Mouse (Mus musculus) lung, embryonic 14.5 days (tissue): ENCODE results near the gene Mgrn1. TPM values are rescaled to one million over a fixed set of nuclear protein-coding genes. Genes with fewer than 3 reads are reported as not detected.

Experiments
- ATAC-seq: fragments of 200-750 bp; cut with Nextera tagmentation; 2 replicates; pipeline ENCODE4 v1.8.0; 2017; ENCODE audit warnings: mild to moderate bottlenecking, moderate TSS enrichment, moderate library complexity; ENCODE audit not compliant: insufficient read depth
- DNase-seq: peaks from one replicate; pipeline ENCODE4 v3.0.0-alpha.2; 2015
- H3K27ac ChIP-seq: fragments of 300-500 bp; sonication (generic); 2 replicates; pipeline ENCODE4 v1.5.1; 2014; ENCODE audit warnings: low read depth, mild to moderate bottlenecking, moderate library complexity
- H3K27me3 ChIP-seq: fragments of 300-500 bp; sonication (generic); 2 replicates; pipeline ENCODE4 v1.6.1; 2014; ENCODE audit warnings: low read length, control low read depth; ENCODE audit not compliant: insufficient read depth
- H3K36me3 ChIP-seq: fragments of 300-500 bp; sonication (generic); 2 replicates; pipeline ENCODE4 v1.6.1; 2014; ENCODE audit warnings: control low read depth; ENCODE audit not compliant: insufficient read depth
- H3K4me1 ChIP-seq: fragments of 300-500 bp; sonication (generic); 2 replicates; pipeline ENCODE4 v1.6.1; 2014; ENCODE audit warnings: antibody characterized with exemption, control low read depth; ENCODE audit not compliant: insufficient read depth
- H3K4me2 ChIP-seq: fragments of 300-500 bp; sonication (generic); 2 replicates; pipeline ENCODE4 v1.6.1; 2014; ENCODE audit warnings: mild to moderate bottlenecking
- H3K4me3 ChIP-seq: fragments of 300-500 bp; sonication (generic); 2 replicates; pipeline ENCODE4 v1.5.1; 2014; ENCODE audit warnings: low read depth, low read length
- H3K9ac ChIP-seq: fragments of 300-500 bp; sonication (generic); 2 replicates; pipeline ENCODE4 v1.6.1; 2014
- H3K9me3 ChIP-seq: fragments of 300-500 bp; sonication (generic); 2 replicates; pipeline ENCODE4 v1.6.1; 2016; ENCODE audit warnings: low read depth, low read length, control low read depth
- CTCF ChIP-seq: IDR thresholded peaks from 2 replicates; pipeline ENCODE4 v1.5.1; 2016; ENCODE audit warnings: antibody characterized with exemption, low read depth
- WGBS: fragments of 180-500 bp; shearing (Covaris S2); extraction: QIAGEN DNeasy Blood & Tissue Kit; methylation state at CpG from one replicate; pipeline ENCODE4 v1.1.7; 2014; 5-methylcytosine and 5-hydroxymethylcytosine counted together
- polyA plus RNA-seq: library from polyadenylated mRNA; unstranded; fragments of >200 nt; fragmentation: Nextera tagmentation; extraction: Ambion mirVana; gene quantifications from 2 replicates; pipeline ENCODE4 v1.2.1, GENCODE M21; 2014

The Mgrn1 gene
- polyA plus RNA-seq, 1 experiment from 2014 or later, result 88.8 TPM

GRCm38 (mm10) chr16:4879101-4879707 is 6.8 kb upstream of the Mgrn1 start:
- WGBS, result 1% methylated on average over 43 of the region's 54 CpGs

GRCm38 (mm10) chr16:4879708-4880124 is 6.3 kb upstream of the Mgrn1 start:
- Histone ChIP-seq H3K9me3 (no peaks in the 10 kb centered on the region), H3K4me2 (peak overlapping the region; percentile 95), H3K27ac (peak overlapping the region; percentile 100), H3K4me3 (peak overlapping the region; percentile 80), H3K4me1 (peaks cover 19% of the 10 kb centered on the region), H3K27me3 (no peaks in the 10 kb centered on the region), H3K9ac (peak overlapping the region; percentile 88), H3K36me3 (peaks cover 18% of the 10 kb centered on the region)
- ATAC-seq (peak; percentile 73), DNase-seq (peak; percentile 94)
- WGBS, result under 1% methylated on average over 40 of the region's 40 CpGs
- peak; percentile 38 for TF ChIP-seq CTCF

More at GRCm38 (mm10) chr16:4879101-4879707, 6.8 kb upstream of the Mgrn1 start:
- peak overlapping the region; percentile 95 for H3K4me2 ChIP-seq
- no peak for TF ChIP-seq CTCF
- DNase-seq, result peak; percentile 55
- H3K9me3 ChIP-seq, result no peaks in the 10 kb centered on the region
- peaks cover 23% of the 10 kb centered on the region for H3K36me3 ChIP-seq
- no peaks in the 10 kb centered on the region for H3K27me3 ChIP-seq
- H3K4me1 ChIP-seq, result peaks cover 19% of the 10 kb centered on the region
- ATAC-seq, result peak; percentile 5; the same call in 1 of the 2 replicates
- H3K4me3 ChIP-seq, result peak overlapping the region; percentile 80
- peak overlapping the region; percentile 100 for H3K27ac ChIP-seq
- peak overlapping the region; percentile 88 for H3K9ac ChIP-seq

GRCm38 (mm10) chr16:4880136-4880825 is 5.8 kb upstream of the Mgrn1 start, which contains the start of gene Ubald1:
Gene Ubald1 (minus strand): TSS chr16:4880315.
- WGBS, result under 1% methylated on average over 48 of the region's 48 CpGs
- TF ChIP-seq CTCF, result no peak
- Histone ChIP-seq H3K9ac (peak within 1 kb of the TSS; percentile 91), H3K36me3 (peaks cover 12% of the 10 kb centered on the region; the same call in 1 of the 2 replicates), H3K9me3 (no peaks in the 10 kb centered on the region), H3K4me2 (peak within 1 kb of the TSS; percentile 95), H3K4me3 (peak within 1 kb of the TSS; percentile 80), H3K27ac (peak within 1 kb of the TSS; percentile 100), H3K27me3 (no peaks in the 10 kb centered on the region), H3K4me1 (peaks cover 19% of the 10 kb centered on the region)
- DNase-seq (peak; percentile 99), ATAC-seq (peak; percentile 80)

GRCm38 (mm10) chr16:4881400-4882351 is 4.4 kb upstream of the Mgrn1 start:
- TF ChIP-seq CTCF, result no peak
- no peaks in the 10 kb centered on the region for H3K9me3 ChIP-seq
- H3K4me2 ChIP-seq, result peak overlapping the region; percentile 95
- peak overlapping the region; percentile 100 for H3K27ac ChIP-seq
- peak overlapping the region; percentile 80 for H3K4me3 ChIP-seq
- DNase-seq (no peak), ATAC-seq (no peak)
- WGBS, result 71% methylated on average over 10 of the region's 10 CpGs
- H3K27me3 ChIP-seq, result no peaks in the 10 kb centered on the region
- 0 out of 2 replicates have a peak, but pooled peaks cover 3% of the 10 kb centered on the region for H3K36me3 ChIP-seq
- peaks cover 10% of the 10 kb centered on the region for H3K4me1 ChIP-seq
- peak overlapping the region; percentile 91 for H3K9ac ChIP-seq

GRCm38 (mm10) chr16:4884930-4885329 is 1.1 kb upstream of the Mgrn1 start:
- WGBS, result 86% methylated on average over 10 of the region's 10 CpGs
- no peak for TF ChIP-seq CTCF
- no peaks in the 10 kb centered on the region for H3K27me3 ChIP-seq
- no peak overlapping the region for H3K9ac ChIP-seq
- H3K27ac ChIP-seq, result no peak overlapping the region
- no peaks in the 10 kb centered on the region for H3K36me3 ChIP-seq
- ATAC-seq (no peak), DNase-seq (no peak)
- H3K4me2 ChIP-seq, result peak overlapping the region; percentile 94
- peaks cover 19% of the 10 kb centered on the region for H3K4me1 ChIP-seq
- H3K9me3 ChIP-seq, result no peaks in the 10 kb centered on the region
- no peak overlapping the region for H3K4me3 ChIP-seq

GRCm38 (mm10) chr16:4886690-4887020 is 606 bp downstream of the Mgrn1 start:
- peak overlapping the region; percentile 88 for H3K9ac ChIP-seq
- peak overlapping the region; percentile 89 for H3K27ac ChIP-seq
- ATAC-seq, result no peak
- peak; percentile 44 for DNase-seq
- H3K4me1 ChIP-seq, result peaks cover 18% of the 10 kb centered on the region
- 0 out of 2 replicates have a peak, but pooled peaks cover 7% of the 10 kb centered on the region for H3K36me3 ChIP-seq
- peak overlapping the region; percentile 94 for H3K4me2 ChIP-seq
- TF ChIP-seq CTCF, result no peak
- under 1% methylated on average over 8 of the region's 8 CpGs for WGBS
- H3K27me3 ChIP-seq, result no peaks in the 10 kb centered on the region
- peak overlapping the region; percentile 86 for H3K4me3 ChIP-seq
- no peaks in the 10 kb centered on the region for H3K9me3 ChIP-seq
